Comparison of ENCODE assay signal across 15 mouse cellular contexts in the genomic region with DNA sequence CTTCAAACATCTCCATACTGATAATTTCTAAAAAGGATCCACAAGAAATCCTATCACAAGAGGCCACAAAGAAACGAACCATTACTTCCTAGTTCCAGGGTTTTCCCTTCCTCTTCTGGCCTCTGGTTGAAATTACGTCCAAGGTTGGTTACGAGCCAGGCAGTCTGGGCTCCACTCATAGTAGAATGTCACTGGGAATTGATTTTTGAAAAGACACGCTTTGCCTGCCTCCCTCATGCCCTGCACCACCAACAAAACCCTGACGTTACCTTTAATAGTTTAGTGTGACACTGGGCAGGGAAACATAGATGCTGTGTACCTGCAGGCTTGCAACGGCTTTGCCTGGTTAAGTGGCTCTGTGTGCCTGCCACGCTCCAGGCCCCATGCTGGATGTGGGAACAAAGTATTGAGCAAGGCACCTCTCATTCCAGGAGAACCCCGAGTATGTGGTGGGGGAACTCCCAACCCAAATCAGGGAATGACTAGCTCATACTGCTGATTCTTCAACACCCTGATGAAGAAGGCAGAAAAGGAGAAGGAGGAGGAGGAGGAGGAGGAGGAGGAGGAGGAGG. TPM values are rescaled to one million over a fixed set of nuclear protein-coding genes. Genes with fewer than 3 reads are reported as not detected.
DNase-seq lines count a peak whose midpoint lies in the region; ATAC-seq and TF ChIP-seq lines count a peak whose summit lies in the region.
"Had no signal": no experiment of that assay in that cellular context is flagged by ENCODE, and none has a peak within 500 bp of the region (broad histone marks: within the 10 kb centered on the region; RNA-seq: fewer than 3 reads in every experiment).

No protein-coding gene starts in this region.

- DNase-seq in adrenal gland, postnatal 14 days: peak; percentile 19
- DNase-seq in adrenal gland, adult 18-20 months (ENCODE audit: low spot score in 2 of 2): no peak
- DNase-seq in lung, adult 2 months: peak; percentile 12
- DNase-seq in lung, postnatal 25 days (ENCODE audit: low spot score): no peak
- DNase-seq in spleen, postnatal 4 days (ENCODE audit: low spot score in 2 of 2): no peak
- no peak for DNase-seq in retina, embryonic 14.5 days (ENCODE audit: low spot score)
- DNase-seq: thymus, postnatal 25 days had no signal

- H3K4me3 ChIP-seq in lung, adult 2 months (replicated peaks; ENCODE audit: extremely low read depth, low read depth, low read length): no peak overlapping the region
- no peak overlapping the region for H3K4me3 ChIP-seq in heart, embryonic 12.5 days
- peak overlapping the region; percentile 9; the same call in 1 of the 2 replicates for H3K4me3 ChIP-seq in limb, embryonic 15.5 days
- H3K4me3 ChIP-seq: midbrain, embryonic 15.5 days; neural tube, embryonic 13.5 days had no signal

- 0 out of 2 replicates have a peak, but pooled peaks cover 2% of the 10 kb centered on the region for H3K9me3 ChIP-seq in heart, embryonic 12.5 days (replicated peaks)
- no peaks in the 10 kb centered on the region for H3K9me3 ChIP-seq in limb, embryonic 15.5 days
- H3K9me3 ChIP-seq: forebrain, embryonic 10.5 days; midbrain, embryonic 15.5 days; neural tube, embryonic 13.5 days had no signal

- no peaks in the 10 kb centered on the region for H3K4me1 ChIP-seq in lung, adult 2 months (ENCODE audit: control insufficient read depth, insufficient read depth, low read length)
- H3K4me1 ChIP-seq in heart, embryonic 12.5 days (replicated peaks): peaks cover 8% of the 10 kb centered on the region; the same call in 1 of the 2 replicates
- H3K4me1 ChIP-seq in limb, embryonic 15.5 days: peaks cover 15% of the 10 kb centered on the region

- H3K4me2 ChIP-seq in heart, embryonic 12.5 days: 0 out of 2 replicates have a peak overlapping the region, but pooled peaks have one; percentile 60
- no peak overlapping the region for H3K4me2 ChIP-seq in limb, embryonic 15.5 days

- TF ChIP-seq POLR2A in lung, adult 2 months (IDR thresholded peaks at IDR 0.05; ENCODE audit: borderline replicate concordance, extremely low read depth, low read depth, low read length): no peak

- H3K36me3 ChIP-seq in heart, embryonic 12.5 days: no peaks in the 10 kb centered on the region
- no peaks in the 10 kb centered on the region for H3K36me3 ChIP-seq in limb, embryonic 15.5 days
- H3K36me3 ChIP-seq: forebrain, embryonic 10.5 days; midbrain, embryonic 15.5 days; neural tube, embryonic 13.5 days had no signal

- no peak for TF ChIP-seq CTCF in lung, adult 2 months (IDR thresholded peaks at IDR 0.05; ENCODE audit: insufficient read depth, low read length)

- H3K27ac ChIP-seq in heart, embryonic 12.5 days (ENCODE audit: poor library complexity, severe bottlenecking): no peak overlapping the region
- peak overlapping the region; percentile 68 for H3K27ac ChIP-seq in limb, embryonic 15.5 days
- H3K27ac ChIP-seq: hindbrain, postnatal 0 days; kidney, postnatal 0 days; macrophage; midbrain, embryonic 15.5 days; neural tube, embryonic 13.5 days had no signal

- H3K27me3 ChIP-seq in heart, embryonic 12.5 days (replicated peaks): peaks cover 30% of the 10 kb centered on the region
- H3K27me3 ChIP-seq in limb, embryonic 15.5 days: 0 out of 2 replicates have a peak, but pooled peaks cover 7% of the 10 kb centered on the region

- H3K9ac ChIP-seq in heart, embryonic 12.5 days: no peak overlapping the region
- H3K9ac ChIP-seq in limb, embryonic 15.5 days: no peak overlapping the region
- H3K9ac ChIP-seq: midbrain, embryonic 15.5 days; neural tube, embryonic 13.5 days had no signal

- ATAC-seq in heart, embryonic 12.5 days (ENCODE audit: insufficient number of reproducible peaks, low FRiP score): no peak
- ATAC-seq in limb, embryonic 15.5 days (ENCODE audit: insufficient number of reproducible peaks, low FRiP score, low TSS enrichment, low read depth): no peak
- ATAC-seq: hindbrain, postnatal 0 days; midbrain, embryonic 15.5 days had no signal

- 38% methylated on average over 8 of the region's 8 CpGs for WGBS in lung, adult 2 months
- 62% methylated on average over 8 of the region's 8 CpGs for WGBS in heart, embryonic 12.5 days
- WGBS in limb, embryonic 15.5 days: 43% methylated on average over 8 of the region's 8 CpGs

RNA-seq across cellular contexts. Expression of a gene that starts 0.8 kb away (rescaled TPM):
- 5.0 and 6.7 TPM in 2 replicates for total RNA-seq in adrenal gland, postnatal 14 days (2021)
- 1 to 10 TPM in 1 of 2 experiments, under 1 TPM in 1; 0.96 to 2.1 TPM for total RNA-seq in adrenal gland, adult 18-20 months (2021)
- polyA plus RNA-seq in lung, adult 2 months (2012; rRNA removed): 0.24 and 0.36 TPM in 2 replicates
- polyA plus RNA-seq in heart, embryonic 12.5 days (2016; fragmentation: Nextera tagmentation; extraction: Ambion mirVana): 1.3 and 1.6 TPM in 2 replicates
- 4.8 and 6.4 TPM in 2 replicates for polyA plus RNA-seq in limb, embryonic 15.5 days (2015; fragmentation: Nextera tagmentation; extraction: Ambion mirVana)
- polyA plus RNA-seq: macrophage had no signal

Comparison
In these comparisons a context has a peak if more than half of its experiments do, and no peak if none do; other contexts are left out.
1. DNase-seq: peak in adrenal gland, postnatal 14 days (single experiment) and lung, adult 2 months (single experiment); none in adrenal gland, adult 18-20 months (0 of 2), lung, postnatal 25 days (single experiment), spleen, postnatal 4 days (0 of 2) and retina, embryonic 14.5 days (single experiment).